Mouse (Mus musculus) E14TG2a.4 (cell line): ENCODE results near the gene Gm20388.

Experiments
- CTCF ChIP-seq: conservative IDR thresholded peaks from 2 replicates; pipeline ENCODE4 v1.5.1; 2014; ENCODE audit warnings: low read length
- NANOG ChIP-seq: IDR thresholded peaks from 2 replicates; pipeline ENCODE4 v1.6.1; 2014; ENCODE audit warnings: borderline replicate concordance, low read length, mixed read lengths
- POU5F1 ChIP-seq: IDR thresholded peaks from 2 replicates; pipeline ENCODE4 v1.6.1; 2014; ENCODE audit warnings: low read length, borderline replicate concordance

DNA sequence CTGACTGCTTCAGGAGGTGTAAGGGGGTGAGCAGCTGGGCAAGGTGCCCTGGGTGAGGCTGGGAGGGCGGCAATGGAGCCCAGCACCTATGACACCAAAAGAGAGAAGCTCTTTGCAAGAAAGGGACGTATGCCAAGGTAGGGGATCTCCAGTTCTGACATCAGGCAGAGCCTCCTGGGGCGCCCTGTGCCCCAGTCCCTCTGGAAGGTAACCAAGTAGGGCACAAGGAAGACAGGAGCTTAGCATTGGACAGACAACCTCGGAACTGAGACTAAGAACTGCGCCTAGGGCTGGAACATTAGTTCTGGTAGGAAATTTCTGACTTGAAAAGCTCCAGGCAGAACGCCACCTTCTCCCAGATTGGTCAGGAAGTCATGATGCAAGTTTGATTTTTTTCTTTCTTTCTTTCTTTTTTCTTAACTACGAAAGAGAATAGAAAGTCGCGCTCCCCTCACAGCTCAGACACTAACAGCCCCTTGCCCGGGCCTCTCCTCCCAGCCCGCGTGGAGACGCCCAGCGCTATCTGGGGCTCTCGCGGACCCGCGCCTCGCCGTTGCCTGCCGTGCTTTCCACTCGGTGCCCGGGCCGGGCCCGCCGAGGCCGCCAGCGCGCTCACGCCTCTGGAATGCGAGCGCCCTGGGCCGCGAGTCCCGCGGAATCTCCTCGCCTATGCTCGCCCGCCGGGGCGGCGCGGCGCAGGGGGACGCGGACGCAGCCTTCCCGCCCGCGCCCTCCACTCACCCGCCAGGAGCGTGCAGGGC, 2639.8 kb downstream of the Gm20388 start:
- TF ChIP-seq CTCF: no peak
- no peak for TF ChIP-seq POU5F1
- no peak for TF ChIP-seq NANOG
